ENCODE assay signal across 13 mouse cellular contexts in the genomic region with DNA sequence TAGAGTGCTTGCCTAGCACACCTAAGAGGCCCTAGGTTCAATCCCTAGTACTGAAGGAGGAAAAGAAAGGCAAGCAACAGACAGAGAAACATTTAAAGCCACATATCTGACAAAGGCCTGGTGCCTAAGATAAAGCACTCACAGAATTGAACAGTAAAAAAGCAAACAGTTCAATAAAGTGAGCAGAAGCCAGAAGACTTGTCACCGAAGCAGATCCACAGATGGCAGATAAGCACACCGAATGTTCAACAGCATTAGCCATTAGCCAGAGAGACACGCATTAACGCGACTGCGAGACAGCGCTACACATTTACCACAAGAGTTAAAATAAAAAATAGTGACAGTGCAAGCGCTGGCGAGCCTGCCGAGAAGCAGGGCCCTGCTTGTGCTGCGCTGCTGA. TPM values are rescaled to one million over a fixed set of nuclear protein-coding genes. Genes with fewer than 3 reads are reported as not detected.
A peak's percentile ranks its signal among the peaks of the same experiment; 100 is the strongest.
DNase-seq lines count a peak whose midpoint lies in the region; ATAC-seq and TF ChIP-seq lines count a peak whose summit lies in the region.
"Had no signal": no experiment of that assay in that cellular context is flagged by ENCODE, and none has a peak within 500 bp of the region (broad histone marks: within the 10 kb centered on the region; RNA-seq: fewer than 3 reads in every experiment).

No protein-coding gene starts in this region.

- H3K9me3 ChIP-seq in forebrain, embryonic 14.5 days (replicated peaks; ENCODE audit: control insufficient read depth, low read length): no peaks in the 10 kb centered on the region
- no peaks in the 10 kb centered on the region for H3K9me3 ChIP-seq in forebrain, embryonic 10.5 days
- H3K9me3 ChIP-seq in lung, embryonic 14.5 days (ENCODE audit: low read depth, low read length): no peaks in the 10 kb centered on the region
- no peaks in the 10 kb centered on the region for H3K9me3 ChIP-seq in liver, embryonic 12.5 days (replicated peaks)
- no peaks in the 10 kb centered on the region for H3K9me3 ChIP-seq in stomach, embryonic 16.5 days (replicated peaks; ENCODE audit: control insufficient read depth, low read length)

- H3K4me3 ChIP-seq in forebrain, embryonic 14.5 days (ENCODE audit: low read depth, low read length): no peak overlapping the region
- H3K4me3 ChIP-seq in forebrain, embryonic 10.5 days: no peak overlapping the region
- H3K4me3 ChIP-seq in lung, embryonic 14.5 days (ENCODE audit: low read depth, low read length): no peak overlapping the region
- no peak overlapping the region for H3K4me3 ChIP-seq in lung, adult 2 months (replicated peaks; ENCODE audit: extremely low read depth, low read depth, low read length)
- peak overlapping the region; percentile 27; the same call in 1 of the 2 replicates for H3K4me3 ChIP-seq in liver, embryonic 12.5 days
- H3K4me3 ChIP-seq in stomach, embryonic 16.5 days (replicated peaks; ENCODE audit: low read length): no peak overlapping the region

- peaks cover 9% of the 10 kb centered on the region for H3K4me1 ChIP-seq in forebrain, embryonic 14.5 days (ENCODE audit: control insufficient read depth, insufficient read depth, low read length)
- H3K4me1 ChIP-seq in forebrain, embryonic 10.5 days: peaks cover 67% of the 10 kb centered on the region
- H3K4me1 ChIP-seq in lung, embryonic 14.5 days (ENCODE audit: insufficient read depth): peaks cover 37% of the 10 kb centered on the region
- peaks cover 59% of the 10 kb centered on the region for H3K4me1 ChIP-seq in lung, adult 2 months (ENCODE audit: control insufficient read depth, insufficient read depth, low read length)
- peaks cover 99% of the 10 kb centered on the region for H3K4me1 ChIP-seq in liver, embryonic 12.5 days
- peaks cover 74% of the 10 kb centered on the region for H3K4me1 ChIP-seq in stomach, embryonic 16.5 days (ENCODE audit: control insufficient read depth, insufficient read depth, low read length)

- H3K36me3 ChIP-seq in forebrain, embryonic 14.5 days (ENCODE audit: control insufficient read depth, insufficient read depth, low read length): no peaks in the 10 kb centered on the region
- H3K36me3 ChIP-seq in forebrain, embryonic 10.5 days (replicated peaks): peaks cover 18% of the 10 kb centered on the region
- peaks cover 9% of the 10 kb centered on the region; the same call in 1 of the 2 replicates for H3K36me3 ChIP-seq in lung, embryonic 14.5 days (ENCODE audit: insufficient read depth)
- H3K36me3 ChIP-seq in liver, embryonic 12.5 days: peaks cover 21% of the 10 kb centered on the region
- no peaks in the 10 kb centered on the region for H3K36me3 ChIP-seq in stomach, embryonic 16.5 days (ENCODE audit: control insufficient read depth, insufficient read depth, low read length)

- WGBS in forebrain, embryonic 14.5 days: 78% methylated on average over 11 of the region's 11 CpGs
- WGBS in forebrain, embryonic 10.5 days: 91% methylated on average over 11 of the region's 11 CpGs
- WGBS in lung, embryonic 14.5 days: 73% methylated on average over 11 of the region's 11 CpGs
- 76% methylated on average over 11 of the region's 11 CpGs for WGBS in lung, adult 2 months
- WGBS in liver, embryonic 12.5 days (ENCODE audit: insufficient replicate concordance): 24% methylated on average over 11 of the region's 11 CpGs
- 60% methylated on average over 11 of the region's 11 CpGs for WGBS in stomach, embryonic 16.5 days

- no peaks in the 10 kb centered on the region for H3K27me3 ChIP-seq in forebrain, embryonic 14.5 days (replicated peaks; ENCODE audit: control insufficient read depth, insufficient read depth, low read length)
- no peaks in the 10 kb centered on the region for H3K27me3 ChIP-seq in forebrain, embryonic 10.5 days (ENCODE audit: poor library complexity, severe bottlenecking)
- H3K27me3 ChIP-seq in lung, embryonic 14.5 days (ENCODE audit: insufficient read depth, low read length): no peaks in the 10 kb centered on the region
- no peaks in the 10 kb centered on the region for H3K27me3 ChIP-seq in liver, embryonic 12.5 days (replicated peaks)
- H3K27me3 ChIP-seq in stomach, embryonic 16.5 days (ENCODE audit: control insufficient read depth, insufficient read depth, low read length): no peaks in the 10 kb centered on the region

- TF ChIP-seq CTCF in lung, embryonic 14.5 days (IDR thresholded peaks at IDR 0.05; ENCODE audit: low read depth): no peak
- TF ChIP-seq CTCF in lung, adult 2 months (IDR thresholded peaks at IDR 0.05; ENCODE audit: insufficient read depth, low read length): no peak

- H3K9ac ChIP-seq in forebrain, embryonic 14.5 days (ENCODE audit: low read length): no peak overlapping the region
- H3K9ac ChIP-seq in lung, embryonic 14.5 days: no peak overlapping the region
- H3K9ac ChIP-seq in liver, embryonic 12.5 days: peak overlapping the region; percentile 51
- no peak overlapping the region; the same call in 1 of the 2 replicates for H3K9ac ChIP-seq in stomach, embryonic 16.5 days (ENCODE audit: low read length)

- peak; percentile 39 for DNase-seq in forebrain, embryonic 14.5 days (ENCODE audit: low spot score)
- no peak for DNase-seq in forebrain, embryonic 10.5 days (ENCODE audit: extremely low spot score, low spot score)
- DNase-seq in lung, embryonic 14.5 days: no peak
- DNase-seq in lung, adult 2 months: no peak
- no peak for DNase-seq in adrenal gland, postnatal 10 days
- DNase-seq in thymus, postnatal 14 days: no peak
- DNase-seq: cerebellum, adult 11-12 months; heart, adult 18-20 months; left cerebral cortex, postnatal 4 days had no signal

- TF ChIP-seq POLR2A in lung, adult 2 months (IDR thresholded peaks at IDR 0.05; ENCODE audit: borderline replicate concordance, extremely low read depth, low read depth, low read length): no peak

- no peak overlapping the region for H3K4me2 ChIP-seq in forebrain, embryonic 14.5 days (ENCODE audit: low read length)
- H3K4me2 ChIP-seq in lung, embryonic 14.5 days: no peak overlapping the region
- peak overlapping the region; percentile 64 for H3K4me2 ChIP-seq in liver, embryonic 12.5 days
- H3K4me2 ChIP-seq in stomach, embryonic 16.5 days (ENCODE audit: low read depth, low read length): no peak overlapping the region

- ATAC-seq in forebrain, embryonic 14.5 days: no peak
- no peak for ATAC-seq in lung, embryonic 14.5 days (ENCODE audit: insufficient read depth)
- no peak for ATAC-seq in liver, embryonic 12.5 days
- ATAC-seq in stomach, embryonic 16.5 days (ENCODE audit: insufficient read depth, low FRiP score): no peak
- ATAC-seq: hindbrain, postnatal 0 days had no signal

- H3K27ac ChIP-seq in forebrain, embryonic 14.5 days (ENCODE audit: low read depth, low read length): peak overlapping the region; percentile 60; the same call in 1 of the 2 replicates
- H3K27ac ChIP-seq in forebrain, embryonic 10.5 days: no peak overlapping the region
- 0 out of 2 replicates have a peak overlapping the region, but pooled peaks have one; percentile 16 for H3K27ac ChIP-seq in lung, embryonic 14.5 days (ENCODE audit: low read depth)
- H3K27ac ChIP-seq in liver, embryonic 12.5 days: peak overlapping the region; percentile 88
- H3K27ac ChIP-seq in stomach, embryonic 16.5 days (ENCODE audit: low read length): peak overlapping the region; percentile 78
- H3K27ac ChIP-seq: hindbrain, postnatal 0 days had no signal

RNA-seq across cellular contexts. Expression of a gene that starts 15.1 kb away (rescaled TPM):
- polyA plus RNA-seq in forebrain, embryonic 14.5 days (2014; fragmentation: Nextera tagmentation; extraction: Ambion mirVana): 20.1 and 24.1 TPM in 2 replicates
- 29.9 and 30.7 TPM in 2 replicates for polyA plus RNA-seq in forebrain, embryonic 10.5 days (2016; fragmentation: Nextera tagmentation; extraction: Ambion mirVana)
- polyA plus RNA-seq in lung, embryonic 14.5 days (2014; fragmentation: Nextera tagmentation; extraction: Ambion mirVana): 27.9 and 34.0 TPM in 2 replicates
- polyA plus RNA-seq in lung, adult 2 months (2012; rRNA removed): 93.9 and 112 TPM in 2 replicates
- 10.0 and 12.5 TPM in 2 replicates for polyA plus RNA-seq in liver, embryonic 12.5 days (2016; fragmentation: Nextera tagmentation; extraction: Ambion mirVana)
- polyA plus RNA-seq in stomach, embryonic 16.5 days (2015; fragmentation: Nextera tagmentation; extraction: Ambion mirVana): 10.9 and 11.2 TPM in 2 replicates
- 10 to 100 TPM; 45.5 to 49.6 TPM for total RNA-seq in adrenal gland, postnatal 10 days (2021)

RNA-seq across cellular contexts. Expression of a gene that starts 15.1 kb away (rescaled TPM):
- 12.6 and 16.0 TPM in 2 replicates for polyA plus RNA-seq in forebrain, embryonic 14.5 days (2014; fragmentation: Nextera tagmentation; extraction: Ambion mirVana)
- 66.0 and 69.9 TPM in 2 replicates for polyA plus RNA-seq in forebrain, embryonic 10.5 days (2016; fragmentation: Nextera tagmentation; extraction: Ambion mirVana)
- 46.2 and 52.5 TPM in 2 replicates for polyA plus RNA-seq in lung, embryonic 14.5 days (2014; fragmentation: Nextera tagmentation; extraction: Ambion mirVana)
- polyA plus RNA-seq in lung, adult 2 months (2012; rRNA removed): 66.7 and 76.0 TPM in 2 replicates
- 24.3 and 24.6 TPM in 2 replicates for polyA plus RNA-seq in liver, embryonic 12.5 days (2016; fragmentation: Nextera tagmentation; extraction: Ambion mirVana)
- polyA plus RNA-seq in stomach, embryonic 16.5 days (2015; fragmentation: Nextera tagmentation; extraction: Ambion mirVana): 54.8 and 64.4 TPM in 2 replicates
- 10 to 100 TPM; 19.4 to 20.4 TPM for total RNA-seq in adrenal gland, postnatal 10 days (2021)

RNA-seq across cellular contexts. Expression of a gene that starts 35.8 kb away (rescaled TPM):
- polyA plus RNA-seq in forebrain, embryonic 14.5 days (2014; fragmentation: Nextera tagmentation; extraction: Ambion mirVana): not detected in 2 replicates
- polyA plus RNA-seq in forebrain, embryonic 10.5 days (2016; fragmentation: Nextera tagmentation; extraction: Ambion mirVana): not detected in 2 replicates
- not detected in 2 replicates for polyA plus RNA-seq in lung, embryonic 14.5 days (2014; fragmentation: Nextera tagmentation; extraction: Ambion mirVana)
- 0.53 and 27.0 TPM in 2 replicates for polyA plus RNA-seq in lung, adult 2 months (2012; rRNA removed)
- not detected in 2 replicates for polyA plus RNA-seq in liver, embryonic 12.5 days (2016; fragmentation: Nextera tagmentation; extraction: Ambion mirVana)
- 19.7 and 34.8 TPM in 2 replicates for polyA plus RNA-seq in stomach, embryonic 16.5 days (2015; fragmentation: Nextera tagmentation; extraction: Ambion mirVana)
- not detected for total RNA-seq in adrenal gland, postnatal 10 days (2021)
- total RNA-seq: heart, adult 18-20 months; hindbrain, postnatal 0 days; left cerebral cortex, postnatal 4 days had no signal

RNA-seq across cellular contexts. Expression of a gene that starts 42.2 kb away (rescaled TPM):
- polyA plus RNA-seq in forebrain, embryonic 14.5 days (2014; fragmentation: Nextera tagmentation; extraction: Ambion mirVana): not detected in 2 replicates
- not detected in 2 replicates for polyA plus RNA-seq in forebrain, embryonic 10.5 days (2016; fragmentation: Nextera tagmentation; extraction: Ambion mirVana)
- polyA plus RNA-seq in lung, embryonic 14.5 days (2014; fragmentation: Nextera tagmentation; extraction: Ambion mirVana): not detected in 2 replicates
- 27.0 TPM in 1 of 2 replicates, not detected in the other for polyA plus RNA-seq in lung, adult 2 months (2012; rRNA removed)
- polyA plus RNA-seq in liver, embryonic 12.5 days (2016; fragmentation: Nextera tagmentation; extraction: Ambion mirVana): not detected in 2 replicates
- polyA plus RNA-seq in stomach, embryonic 16.5 days (2015; fragmentation: Nextera tagmentation; extraction: Ambion mirVana): 124 and 215 TPM in 2 replicates
- total RNA-seq in adrenal gland, postnatal 10 days (2021): not detected
- total RNA-seq: ES-E14; heart, adult 18-20 months; hindbrain, postnatal 0 days; left cerebral cortex, postnatal 4 days had no signal
- polyA plus RNA-seq: hindbrain, postnatal 0 days had no signal

RNA-seq across cellular contexts. Expression of a gene that starts 48.3 kb away (rescaled TPM):
- polyA plus RNA-seq in forebrain, embryonic 14.5 days (2014; fragmentation: Nextera tagmentation; extraction: Ambion mirVana): not detected in 2 replicates
- not detected in 2 replicates for polyA plus RNA-seq in forebrain, embryonic 10.5 days (2016; fragmentation: Nextera tagmentation; extraction: Ambion mirVana)
- polyA plus RNA-seq in lung, embryonic 14.5 days (2014; fragmentation: Nextera tagmentation; extraction: Ambion mirVana): not detected in 2 replicates
- polyA plus RNA-seq in lung, adult 2 months (2012; rRNA removed): 0.41 and 16.5 TPM in 2 replicates
- polyA plus RNA-seq in liver, embryonic 12.5 days (2016; fragmentation: Nextera tagmentation; extraction: Ambion mirVana): not detected in 2 replicates
- polyA plus RNA-seq in stomach, embryonic 16.5 days (2015; fragmentation: Nextera tagmentation; extraction: Ambion mirVana): 0.16 TPM in 1 of 2 replicates, not detected in the other
- not detected for total RNA-seq in adrenal gland, postnatal 10 days (2021)
- total RNA-seq: heart, adult 18-20 months had no signal
